Mouse (Mus musculus): ENCODE measurements around the gene Gm10974. TPM values are rescaled to one million over a fixed set of nuclear protein-coding genes. Genes with fewer than 3 reads are reported as not detected.
A peak's percentile ranks its signal among the peaks of the same experiment; 100 is the strongest.

Gene Gm10974
- total RNA-seq, 1 experiment from 2014 or later = not detected

DNA sequence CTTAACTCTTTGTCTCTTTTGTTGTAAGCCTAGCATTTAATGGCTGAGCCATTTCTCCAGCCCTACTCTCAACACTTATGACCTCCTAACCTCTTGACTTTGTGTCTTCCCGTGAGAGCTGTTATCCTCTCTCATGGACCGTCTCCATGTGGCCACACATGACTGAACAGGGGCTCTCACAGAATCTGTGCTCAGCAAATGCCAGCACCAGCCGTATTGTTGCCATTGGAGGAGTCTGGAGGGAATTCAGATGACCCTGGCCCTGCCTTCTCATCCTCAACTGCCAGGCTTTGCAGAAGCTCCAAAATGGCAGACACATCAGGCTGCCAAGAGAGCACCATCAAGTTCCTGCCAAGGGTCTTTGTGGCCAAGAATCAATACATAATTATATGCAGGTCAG, 31.6 kb downstream of the Gm10974 start:
- no peak for ATAC-seq (ENCODE audit: extremely low read depth, insufficient number of reproducible peaks, low FRiP score, poor library complexity, severe bottlenecking)

DNA sequence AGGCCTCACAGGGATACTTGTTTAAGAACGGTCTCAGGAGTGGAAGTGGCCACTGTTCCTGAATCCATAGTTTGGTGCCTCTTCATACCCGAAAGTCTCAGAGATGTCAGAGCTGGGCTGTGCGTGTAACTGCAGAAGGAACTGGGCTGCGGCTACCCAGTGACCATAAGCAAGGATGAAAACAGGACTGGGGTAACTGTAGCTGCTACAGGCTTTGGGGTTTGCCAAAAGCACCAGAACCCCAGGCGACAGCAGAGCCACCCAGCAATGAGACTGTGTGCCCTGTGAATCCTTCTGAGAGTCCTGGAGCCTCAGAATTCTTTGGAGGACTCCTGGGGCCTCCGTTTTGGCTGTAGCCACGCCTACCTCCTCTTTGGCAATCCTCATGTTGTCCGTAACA, 35.9 kb downstream of the Gm10974 start:
- no peak for ATAC-seq (ENCODE audit: extremely low read depth, insufficient number of reproducible peaks, low FRiP score, poor library complexity, severe bottlenecking)

DNA sequence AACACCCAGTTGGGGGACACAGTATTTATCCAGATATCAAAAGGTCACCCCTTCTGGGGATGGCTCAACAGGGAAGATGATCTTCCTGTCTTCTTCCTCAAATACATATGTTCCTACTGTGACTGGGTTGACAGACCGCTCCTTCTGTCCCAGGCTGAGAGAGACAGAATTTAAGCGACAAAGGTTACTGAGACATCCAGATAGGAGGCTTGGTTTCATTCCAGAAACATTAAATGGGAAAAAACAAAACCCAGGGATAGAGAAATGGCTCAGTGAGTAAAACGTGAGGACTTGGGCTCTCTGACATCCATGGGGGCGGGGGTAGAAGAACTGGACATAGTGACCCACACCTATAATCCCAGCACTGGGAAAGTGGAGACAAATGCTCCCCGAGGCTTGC, 37.2 kb downstream of the Gm10974 start:
- ATAC-seq (ENCODE audit: extremely low read depth, insufficient number of reproducible peaks, low FRiP score, poor library complexity, severe bottlenecking) = no peak

DNA sequence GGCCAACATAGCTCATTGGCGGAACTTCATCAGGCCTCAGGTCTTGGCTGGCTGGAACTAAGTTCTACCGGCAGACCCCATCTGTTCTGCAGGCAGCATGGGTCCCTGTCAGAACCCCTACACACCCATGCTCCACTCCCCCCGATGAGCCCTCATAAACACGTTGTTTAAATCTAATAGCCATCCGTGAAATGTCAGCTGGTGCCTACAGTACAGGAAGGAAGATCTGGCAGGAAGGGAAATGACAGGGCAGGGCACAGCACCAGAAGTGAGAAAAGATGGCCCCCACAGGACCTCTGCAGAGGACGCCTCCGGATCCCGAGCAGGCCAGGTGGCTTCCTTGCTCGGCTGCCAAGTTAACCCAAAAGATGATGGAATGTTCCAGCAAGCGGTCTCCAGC, 38.4 kb downstream of the Gm10974 start:
- no peak for ATAC-seq (ENCODE audit: extremely low read depth, insufficient number of reproducible peaks, low FRiP score, poor library complexity, severe bottlenecking)

DNA sequence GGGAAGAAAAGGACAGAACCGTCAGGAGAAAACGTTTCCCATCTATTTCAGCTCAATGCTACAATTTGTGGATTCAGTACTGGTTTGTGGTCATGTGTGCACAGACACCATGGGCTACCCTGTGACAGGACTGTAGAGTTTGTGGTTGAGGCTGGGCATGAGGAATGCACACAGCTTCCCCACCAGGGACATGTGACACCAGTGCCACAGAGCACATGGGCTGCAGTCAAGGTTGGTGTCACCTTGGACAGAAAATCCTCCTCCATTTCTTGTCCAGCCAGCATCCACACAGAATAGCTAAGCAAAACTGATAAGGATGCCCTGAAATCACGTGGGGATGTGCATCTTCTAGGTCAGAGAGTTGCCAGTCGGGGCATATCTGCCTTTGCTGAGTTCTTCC, 39.1 kb downstream of the Gm10974 start:
- ATAC-seq (ENCODE audit: extremely low read depth, insufficient number of reproducible peaks, low FRiP score, poor library complexity, severe bottlenecking) = no peak

DNA sequence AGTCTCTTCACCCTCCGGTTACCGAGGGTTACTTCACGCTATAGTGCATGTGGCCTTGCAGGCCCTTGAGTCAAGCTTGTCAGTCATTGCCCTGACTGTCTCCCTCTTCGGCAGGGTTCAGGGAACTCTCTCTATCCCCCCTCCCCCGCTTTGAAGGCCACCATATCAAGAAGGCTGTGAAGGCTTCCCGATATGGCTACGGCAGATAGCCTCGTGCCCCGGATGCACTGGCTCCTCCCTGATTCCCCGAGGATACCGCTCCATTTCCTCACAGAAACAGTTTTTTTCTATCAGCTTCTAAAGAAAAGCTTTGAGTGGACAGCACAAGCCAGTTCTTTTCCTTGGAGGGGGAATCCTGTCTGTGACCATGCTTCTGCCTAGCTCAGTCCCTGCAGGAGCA, 39.8 kb downstream of the Gm10974 start:
- ATAC-seq (ENCODE audit: extremely low read depth, insufficient number of reproducible peaks, low FRiP score, poor library complexity, severe bottlenecking) = no peak

DNA sequence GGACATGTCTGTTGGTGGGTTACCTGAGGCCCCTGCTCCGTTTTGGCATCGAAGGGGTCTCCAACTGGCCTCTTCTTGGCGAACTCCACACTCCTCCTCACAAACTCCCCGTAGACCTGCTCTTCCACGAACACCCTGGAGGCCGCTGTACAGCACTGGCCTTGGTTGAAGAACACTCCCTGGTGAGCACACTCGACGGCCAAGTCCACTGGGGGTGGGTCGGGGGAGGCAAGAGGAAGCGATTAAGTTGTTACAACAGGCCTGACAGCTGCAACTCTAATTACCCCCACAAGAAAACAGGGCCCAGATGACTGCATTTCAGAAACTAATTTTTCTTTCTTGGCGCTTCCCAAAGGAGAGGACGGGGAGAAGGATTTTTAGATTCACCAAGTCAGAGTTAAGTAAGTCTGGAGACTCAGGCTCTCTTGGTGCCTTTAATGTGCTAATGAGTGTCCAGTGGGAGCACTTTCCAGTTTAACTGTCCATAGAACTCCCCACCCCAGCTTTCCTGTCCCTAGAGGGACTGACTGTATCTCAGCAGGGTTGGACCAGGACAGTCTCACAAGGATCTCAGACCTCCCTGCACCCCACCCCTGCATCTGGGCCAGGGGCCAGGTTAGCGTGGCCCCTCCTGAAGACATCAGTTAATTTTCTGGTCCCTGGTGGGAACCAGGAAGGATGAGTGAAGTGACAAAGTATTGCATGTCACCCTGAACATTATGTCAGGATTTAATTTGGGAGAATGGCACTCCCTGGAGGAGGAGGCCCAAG, 40.4 kb downstream of the Gm10974 start:
- no peak for ATAC-seq (ENCODE audit: extremely low read depth, insufficient number of reproducible peaks, low FRiP score, poor library complexity, severe bottlenecking)

DNA sequence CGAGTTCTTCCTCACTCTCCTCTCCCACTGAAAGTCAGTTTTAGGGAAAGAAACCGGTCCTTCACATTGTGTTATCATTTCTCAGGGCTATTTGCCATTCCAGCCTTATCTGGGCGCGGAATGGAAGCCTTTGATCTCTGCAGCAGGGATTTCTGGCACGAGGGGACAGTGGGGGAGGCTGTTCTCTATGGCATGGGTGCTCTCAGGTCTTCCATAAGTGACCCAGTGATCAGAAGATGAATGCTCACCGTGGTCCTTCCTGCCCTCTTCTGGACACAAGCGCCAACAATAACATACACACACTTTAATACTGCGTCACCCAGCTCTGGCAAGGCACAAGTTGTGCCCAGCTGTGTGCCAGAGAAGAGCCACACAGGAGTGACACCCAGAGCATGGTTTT, 41.3 kb downstream of the Gm10974 start:
- ATAC-seq (ENCODE audit: extremely low read depth, insufficient number of reproducible peaks, low FRiP score, poor library complexity, severe bottlenecking) = no peak

DNA sequence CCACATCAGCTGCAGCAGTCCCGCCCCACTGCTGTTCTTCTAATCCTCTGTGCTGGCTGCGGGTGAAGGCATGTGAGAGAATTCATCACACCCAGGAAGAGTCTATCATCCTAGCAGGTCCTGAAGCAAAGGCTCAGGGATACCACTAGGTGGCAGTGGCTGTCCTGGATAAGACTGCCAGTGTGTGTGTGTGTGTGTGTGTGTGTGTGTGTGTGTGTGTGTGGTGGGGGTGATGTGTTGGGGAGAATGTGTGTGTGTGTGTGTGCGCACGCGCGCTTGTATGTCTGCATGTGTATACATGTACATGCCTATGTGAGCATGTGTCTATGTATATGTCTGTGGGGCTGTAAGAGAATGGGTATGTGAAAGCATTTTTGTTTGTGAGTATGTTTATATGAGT, 43.7 kb downstream of the Gm10974 start:
- no peak for ATAC-seq (ENCODE audit: extremely low read depth, insufficient number of reproducible peaks, low FRiP score, poor library complexity, severe bottlenecking)

DNA sequence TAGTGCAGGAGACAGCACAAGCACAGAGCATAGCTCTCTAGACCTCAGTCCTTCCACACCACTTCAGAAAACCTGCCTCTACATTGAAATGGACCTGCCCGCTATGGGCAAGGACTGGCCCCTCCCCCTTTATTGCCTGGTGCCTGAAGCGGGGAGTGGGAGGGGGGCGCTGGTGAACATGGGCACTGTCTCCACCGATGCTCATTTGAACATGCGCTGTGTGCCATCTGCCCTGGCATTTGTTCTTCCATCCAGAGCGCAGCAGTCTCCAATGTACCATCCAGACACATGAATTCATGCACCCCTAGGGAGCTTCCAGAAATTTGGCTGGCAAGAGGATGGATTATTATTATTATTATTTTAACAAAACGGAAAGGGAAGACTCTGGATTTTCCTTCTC, 47.4 kb downstream of the Gm10974 start:
- no peak for ATAC-seq (ENCODE audit: extremely low read depth, insufficient number of reproducible peaks, low FRiP score, poor library complexity, severe bottlenecking)

DNA sequence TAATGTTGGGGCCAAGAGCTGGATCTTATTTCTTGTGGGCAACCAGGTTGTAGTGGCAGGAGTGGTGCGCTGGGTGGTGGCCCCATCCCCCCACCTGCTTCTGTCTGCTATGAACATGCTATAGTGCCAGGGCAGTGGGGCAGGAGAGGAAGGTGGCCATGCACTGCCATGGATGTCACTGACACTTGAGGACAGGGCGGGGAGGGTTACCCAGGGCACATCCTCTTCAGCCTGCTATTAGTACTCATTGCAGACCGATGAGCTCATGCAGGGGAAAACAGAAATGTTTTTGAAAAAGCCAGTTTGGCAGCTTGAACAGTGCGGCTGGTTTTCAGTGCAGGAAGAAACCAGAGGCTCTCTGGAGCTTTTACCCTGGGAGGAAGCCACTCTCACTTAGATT, 51.1 kb downstream of the Gm10974 start:
- no peak for ATAC-seq (ENCODE audit: extremely low read depth, insufficient number of reproducible peaks, low FRiP score, poor library complexity, severe bottlenecking)

DNA sequence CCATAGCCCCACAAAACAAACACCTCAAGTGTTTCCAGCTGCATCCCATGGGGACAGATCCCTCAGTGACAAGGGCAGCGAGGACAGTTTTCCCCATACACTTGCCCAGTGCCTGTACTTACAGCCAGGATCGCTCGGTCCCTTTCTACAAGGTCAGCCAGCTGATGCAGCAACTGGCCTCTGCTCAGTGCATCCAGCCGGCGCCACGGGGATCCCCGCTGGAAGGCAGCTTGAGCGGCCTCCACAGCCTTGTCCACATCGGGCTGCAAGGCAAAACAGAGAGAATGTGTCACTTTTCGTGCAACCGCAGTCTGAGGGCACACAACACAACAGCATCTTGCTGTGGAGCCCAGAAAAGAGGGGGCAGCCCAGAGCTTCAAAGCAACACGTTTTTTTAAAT, 53.3 kb downstream of the Gm10974 start:
- ATAC-seq (ENCODE audit: extremely low read depth, insufficient number of reproducible peaks, low FRiP score, poor library complexity, severe bottlenecking) = no peak

DNA sequence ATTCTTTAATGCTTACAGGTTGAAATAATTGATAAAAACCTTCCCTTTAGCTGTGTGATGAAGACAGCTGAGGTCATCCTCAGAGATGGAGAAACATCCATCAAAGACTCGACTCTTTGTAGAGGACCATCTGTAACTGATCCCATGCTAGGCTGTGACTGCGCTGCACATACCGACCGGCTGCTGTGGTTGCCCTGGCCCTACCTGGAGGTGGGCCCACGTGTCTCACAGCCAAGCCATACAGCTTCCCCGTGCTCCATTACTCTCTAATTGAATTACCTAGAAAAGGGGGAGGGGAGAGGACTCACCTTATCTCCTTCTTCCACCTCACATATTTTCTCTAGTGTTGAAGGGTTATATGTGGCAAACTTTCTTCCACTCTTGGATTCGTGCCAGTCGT, 56.2 kb downstream of the Gm10974 start:
- no peak for ATAC-seq (ENCODE audit: extremely low read depth, insufficient number of reproducible peaks, low FRiP score, poor library complexity, severe bottlenecking)

DNA sequence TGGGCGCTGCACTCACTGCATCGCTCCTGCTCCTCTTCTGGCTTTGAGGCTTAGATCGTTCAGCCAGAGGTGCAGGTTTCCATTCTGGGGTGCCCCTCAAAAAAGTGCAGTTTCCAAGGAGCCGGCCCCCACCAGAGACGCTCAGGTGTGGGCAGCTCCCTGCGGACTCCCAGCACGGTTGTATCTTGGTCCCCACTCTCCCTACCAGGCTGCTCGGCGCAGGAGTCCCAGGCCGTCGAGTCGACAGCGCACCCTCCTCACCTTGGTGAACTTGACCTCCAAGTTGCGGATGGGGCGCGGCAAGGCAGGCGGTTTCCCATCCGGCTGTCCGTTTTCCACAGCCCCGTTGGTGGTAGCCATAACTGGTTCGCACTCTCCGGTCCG, 61.3 kb downstream of the Gm10974 start:
- ATAC-seq (ENCODE audit: extremely low read depth, insufficient number of reproducible peaks, low FRiP score, poor library complexity, severe bottlenecking) = no peak

DNA sequence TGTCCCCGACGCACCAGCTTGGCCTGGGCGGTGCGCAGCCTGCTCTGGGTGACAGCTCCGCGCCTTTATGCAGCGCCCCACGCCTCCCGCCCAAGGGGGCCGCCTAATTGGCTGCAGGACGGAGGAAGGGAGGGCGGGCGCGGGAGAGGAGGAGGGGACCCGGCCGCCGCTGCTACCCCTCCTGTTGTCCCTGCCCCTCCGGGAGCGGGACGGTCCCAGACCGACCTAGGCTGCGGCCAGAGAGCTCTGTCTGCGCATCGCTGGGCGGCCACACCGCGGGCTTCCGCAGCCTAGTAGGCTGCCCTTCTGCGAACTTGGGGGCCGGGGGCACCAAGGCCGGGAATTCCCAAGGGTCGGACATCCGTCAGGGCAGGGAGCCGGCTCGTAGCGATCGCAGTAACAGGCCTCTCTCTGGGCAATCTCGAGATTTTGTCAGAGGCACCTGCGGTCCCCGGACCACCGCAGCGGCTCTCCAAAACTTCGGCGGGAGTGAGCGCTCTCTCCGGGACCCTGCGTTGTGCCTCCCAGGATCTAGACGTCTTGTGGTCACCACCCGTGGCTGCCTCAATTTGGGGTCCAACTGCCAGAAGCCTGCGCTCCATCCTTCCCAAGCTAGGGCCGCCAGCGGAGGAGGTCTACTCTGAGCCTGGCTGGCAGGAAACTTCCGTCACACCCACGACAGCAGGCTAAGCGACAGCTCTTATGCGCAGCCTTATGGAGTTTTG, 61.9 kb downstream of the Gm10974 start, which contains the start of gene Aldh1a3:
Gene Aldh1a3, minus strand, starts transcription at position 81 of the 725 bp plus-strand sequence.
- no peak for ATAC-seq (ENCODE audit: extremely low read depth, insufficient number of reproducible peaks, low FRiP score, poor library complexity, severe bottlenecking)

DNA sequence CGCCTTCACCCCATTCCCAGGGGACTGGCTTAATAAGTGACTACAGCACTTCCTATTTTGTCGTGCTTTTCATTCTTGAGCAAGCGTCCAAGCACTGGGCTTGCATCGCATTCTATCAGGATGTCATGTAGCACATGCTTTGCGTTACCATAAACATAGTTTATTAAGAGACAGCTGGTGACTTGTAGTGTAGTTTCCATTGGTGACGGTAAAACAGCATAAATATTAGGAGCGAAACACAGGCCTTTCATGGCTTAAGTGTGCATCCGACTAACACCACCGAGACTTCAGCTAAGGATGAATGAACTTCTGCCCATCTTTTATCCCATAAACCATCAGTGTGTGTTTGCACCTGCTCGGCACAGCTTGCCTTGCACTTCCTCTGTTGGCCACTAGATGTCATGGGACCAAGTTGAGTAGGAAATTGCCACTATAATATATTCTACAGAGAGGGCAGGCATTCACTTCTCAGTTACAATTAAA, 68.8 kb downstream of the Gm10974 start:
- peak; percentile 35; the same call in 1 of the 2 replicates for ATAC-seq (ENCODE audit: extremely low read depth, insufficient number of reproducible peaks, low FRiP score, poor library complexity, severe bottlenecking)

Other genes with a start within 250 kb of the Gm10974 start
- 24.3 and 24.6 TPM in 2 replicates for gene Lrrk1, start 22.4 kb downstream of the Gm10974 start, total RNA-seq (2017)
- gene Aldh1a3, start 61.6 kb downstream of the Gm10974 start, total RNA-seq (2017) = not detected in 2 replicates

Data from neutrophil, adult 5-6 weeks (primary cell).